Mouse (Mus musculus) embryo, embryonic 9.5 days (tissue): ENCODE measurements around the gene Slc7a15.

Experiments used
- DNase-seq: peaks from one replicate; pipeline ENCODE4 v3.0.0-alpha.2; 2017; ENCODE audit errors: extremely low spot score

Gene Slc7a15

GRCm38 (mm10) chr12:8485247-8485646 is 113.6 kb downstream of the Slc7a15 start:
- no peak for DNase-seq

- DNase-seq, result no peak
Measured at GRCm38 (mm10) chr12:8482169-8482568, 116.7 kb downstream of the Slc7a15 start.
